Mouse (Mus musculus) erythroblast, adult 5-6 weeks (primary cell): ENCODE results near the gene Tyms. TPM values are rescaled to one million over a fixed set of nuclear protein-coding genes. Genes with fewer than 3 reads are reported as not detected.
"Not testable (repeated sequence)": the region's sequence is repeated elsewhere in the genome, so short reads cannot be mapped to it uniquely, and the experiment has no call there.

Source experiments
- ATAC-seq: replicated peaks from 2 replicates; pipeline ENCODE4 v1.8.0; 2016; ENCODE audit warnings: moderate number of reproducible peaks, mild to moderate bottlenecking, moderate TSS enrichment, inconsistent platforms; ENCODE audit not compliant: poor library complexity, low FRiP score, severe bottlenecking
- total RNA-seq, 2 experiments: library from RNA; stranded (forward) in 1 of 2; stranded (reverse) in 1 of 2; fragments of 150-400 nt in 1 of 2; fragments of 200-764, 138-1000 nt in 1 of 2; gene quantifications; 2 replicates each; pipeline versions ENCODE4 v1.2.3 to v1.2.4; 2015 to 2017; ENCODE audit warnings: low replicate concordance in 2 of 2

The Tyms gene
- total RNA-seq, 2 experiments from 2014 or later = 46.1 to 46.7 TPM

DNA sequence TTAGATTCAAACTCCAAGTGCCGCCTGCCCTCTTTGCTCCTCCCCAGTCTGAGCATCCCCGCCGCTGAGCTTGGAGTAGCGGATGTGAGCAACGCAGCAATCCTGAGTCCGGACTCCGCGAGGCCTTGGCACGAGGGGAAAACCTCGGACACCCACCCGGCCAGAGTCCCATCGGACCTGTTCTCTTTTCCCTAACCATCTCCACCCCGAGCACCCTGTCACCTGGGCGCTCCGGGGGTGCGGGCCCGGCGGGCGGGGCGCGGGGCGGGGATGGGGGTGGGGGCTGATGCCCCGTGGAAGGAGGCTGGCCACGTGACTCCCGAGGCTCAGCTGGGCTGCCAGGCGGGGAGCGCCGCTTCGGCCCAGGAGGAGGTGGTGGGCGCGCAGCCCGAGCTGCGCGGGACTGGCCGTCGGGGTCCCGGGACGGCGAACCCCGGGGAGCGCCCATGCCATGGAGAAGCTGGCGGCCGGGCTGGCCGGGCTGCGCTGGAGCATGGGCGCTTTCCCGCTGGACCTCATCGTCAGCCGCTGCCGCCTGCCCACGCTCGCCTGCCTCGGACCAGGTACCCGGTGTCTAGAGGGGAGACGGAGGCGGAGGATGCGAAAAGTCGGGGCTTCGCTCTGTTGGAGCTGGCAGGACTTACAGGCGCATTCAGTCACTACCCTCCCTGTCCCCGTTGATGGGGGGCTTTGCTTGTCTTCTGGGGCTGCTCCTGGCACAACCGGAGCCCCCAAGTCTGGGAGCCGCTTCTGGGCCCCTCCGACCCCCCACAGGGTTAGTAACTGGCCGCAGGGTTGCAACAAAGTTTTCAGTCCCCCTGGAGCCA is 31.6 kb upstream of the Tyms start, which contains the start of gene Garem2:
TSS of gene Garem2 (plus strand) at position 321 of the 827 bp plus-strand sequence.
- ATAC-seq = no peak

DNA sequence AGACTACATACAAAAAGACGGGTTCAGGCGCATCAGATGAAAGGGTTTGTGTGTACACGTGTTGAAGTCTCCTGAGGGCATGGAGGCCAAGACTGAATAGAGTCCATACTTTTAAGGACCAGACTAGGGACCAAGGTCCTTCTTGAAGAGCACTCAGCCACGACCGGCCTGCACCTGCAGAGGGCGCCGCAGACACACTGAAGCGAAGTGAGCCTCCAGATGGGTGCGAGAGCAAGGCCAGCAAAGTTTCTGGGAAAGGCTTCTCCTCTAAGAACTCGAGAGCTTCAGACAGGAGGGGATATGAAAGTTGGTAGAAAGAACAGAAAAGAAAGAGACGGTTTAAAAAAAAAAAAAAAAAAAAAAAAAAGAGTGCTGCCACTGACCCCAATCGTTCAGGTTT is 30.9 kb upstream of the Tyms start:
- no peak for ATAC-seq

DNA sequence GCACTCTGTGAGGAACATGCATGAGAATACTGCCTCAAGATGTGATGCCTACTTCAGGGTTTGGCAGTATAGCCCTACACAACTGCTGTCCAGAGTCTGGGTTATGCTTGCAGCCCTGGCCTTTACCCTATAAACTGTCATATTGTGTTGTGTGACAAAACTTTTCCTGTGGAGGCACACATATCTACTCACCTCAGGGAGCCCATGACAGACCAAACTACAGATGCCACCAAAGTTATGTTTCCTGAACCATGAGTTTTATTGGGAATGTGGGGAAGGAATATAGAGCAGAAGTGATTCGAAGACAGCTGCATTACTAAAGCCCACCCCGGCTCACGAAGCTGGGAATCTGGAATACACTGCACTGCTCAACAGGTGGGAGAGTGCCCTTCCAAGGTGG is 29.9 kb upstream of the Tyms start:
- ATAC-seq = no peak

DNA sequence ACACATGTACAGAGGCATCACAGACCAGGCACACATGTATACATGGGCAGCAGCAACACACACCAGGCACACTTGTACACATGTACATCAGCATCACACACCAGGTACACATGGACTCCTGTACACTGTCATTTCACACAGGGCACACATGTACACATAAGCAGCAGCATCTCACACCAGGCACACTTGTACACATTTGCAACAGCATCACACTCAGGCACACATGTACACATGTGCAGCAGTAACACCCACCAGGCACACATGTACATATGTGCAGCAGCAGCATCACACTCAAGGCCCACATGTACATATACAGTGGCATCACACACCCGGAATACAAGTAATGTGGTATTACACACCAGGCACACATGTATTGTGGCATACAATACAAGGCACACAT is 24.8 kb upstream of the Tyms start:
- no peak for ATAC-seq

DNA sequence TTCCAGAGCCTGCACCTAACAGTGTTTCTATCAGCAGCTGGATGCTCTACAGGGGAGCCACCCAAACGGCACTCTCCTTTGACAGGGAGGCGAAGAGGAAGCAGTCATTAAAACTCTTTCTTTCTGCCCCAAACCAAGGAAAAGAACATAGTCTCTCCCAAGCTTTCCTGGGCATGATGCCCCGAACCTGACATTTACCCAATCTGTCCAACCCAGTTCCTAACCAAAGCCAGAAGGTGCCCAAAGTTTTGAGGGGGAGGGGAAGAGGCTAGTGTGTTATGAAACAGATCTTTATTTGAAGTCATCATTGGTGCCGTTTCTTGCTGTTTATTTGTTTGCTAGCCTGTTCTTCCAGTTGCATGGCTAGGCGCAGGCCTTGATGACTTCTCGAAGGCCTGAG is 22.3 kb upstream of the Tyms start:
- ATAC-seq = no peak

DNA sequence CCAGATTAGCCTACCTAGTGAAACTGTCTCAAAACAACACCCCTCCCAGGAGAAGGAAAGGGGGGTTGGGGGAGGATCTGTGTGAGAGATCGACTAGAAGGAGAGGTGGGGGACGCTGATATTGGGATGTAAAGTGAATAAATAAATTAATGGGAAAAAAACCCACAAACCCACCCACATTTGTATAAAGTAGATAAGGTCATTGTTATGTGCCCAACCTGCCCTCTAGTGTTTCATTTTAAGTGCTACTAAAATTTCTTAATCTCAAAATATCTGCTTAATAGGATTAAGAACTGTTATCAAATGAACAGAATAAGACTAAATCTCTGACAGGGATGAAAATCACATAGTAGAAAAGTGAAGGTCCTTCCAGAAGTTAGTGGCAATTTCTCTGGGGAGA is 21.0 kb upstream of the Tyms start:
- no peak for ATAC-seq

DNA sequence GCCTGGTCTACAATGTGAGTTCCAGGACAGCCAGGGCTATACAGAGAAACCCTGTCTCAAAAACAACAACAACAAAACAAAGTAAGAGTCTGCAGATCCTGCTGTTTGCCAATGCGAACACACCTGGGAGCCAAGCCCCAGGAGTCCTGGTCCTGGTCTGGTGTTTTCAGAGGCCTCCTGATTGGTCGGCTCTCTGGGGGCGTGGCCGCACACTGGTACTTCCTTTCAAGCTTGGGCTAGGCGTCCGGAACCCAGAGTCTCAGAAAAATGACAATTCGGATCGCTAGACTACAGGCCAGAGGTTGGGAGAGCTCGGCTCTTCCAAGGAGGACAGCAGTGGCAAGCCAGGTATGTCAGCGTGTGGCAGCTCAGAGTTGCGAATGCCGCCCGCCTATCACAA is 19.3 kb upstream of the Tyms start:
- no peak for ATAC-seq

DNA sequence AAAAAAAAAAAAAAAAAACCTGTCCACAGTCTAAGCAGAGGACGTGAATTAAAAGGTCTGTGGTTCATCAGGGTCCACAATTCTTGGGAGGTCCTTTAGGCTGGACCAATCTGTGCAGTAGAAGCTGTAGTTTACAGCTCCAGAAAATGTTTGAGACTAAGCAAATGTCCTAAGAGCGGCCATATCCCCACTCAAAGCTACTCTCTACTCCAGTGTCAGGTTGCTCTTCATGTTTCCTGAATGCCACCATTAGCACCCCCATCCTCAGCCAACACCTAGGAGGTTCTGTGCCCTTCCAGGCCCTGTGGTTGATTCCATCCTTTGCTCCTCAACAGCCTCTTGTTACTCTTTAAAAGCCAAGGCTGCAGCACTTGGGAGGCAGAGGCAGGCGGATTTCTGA is 1.0 kb downstream of the Tyms start:
- ATAC-seq = no peak

DNA sequence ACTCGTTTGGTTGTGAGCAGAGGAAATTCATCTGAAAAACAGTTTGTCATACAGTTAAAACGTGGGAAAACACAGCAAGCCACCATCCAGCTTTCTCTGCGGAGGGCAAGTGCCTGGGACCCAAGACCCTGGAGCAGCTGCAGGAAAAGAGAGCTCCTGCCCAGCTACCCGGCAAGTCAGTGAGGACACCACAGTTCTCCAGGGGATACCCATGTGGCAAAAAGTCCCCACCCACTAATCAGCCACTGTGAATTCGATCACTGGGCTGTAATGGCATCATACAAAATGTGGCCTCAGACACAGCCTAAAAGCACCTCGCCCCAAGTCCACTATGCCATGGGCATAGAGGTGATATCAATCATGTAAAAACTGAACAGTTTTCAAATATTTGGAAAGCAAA is 1.7 kb downstream of the Tyms start:
- ATAC-seq = 0 out of 2 replicates have a peak, but pooled peaks have one; percentile 27

DNA sequence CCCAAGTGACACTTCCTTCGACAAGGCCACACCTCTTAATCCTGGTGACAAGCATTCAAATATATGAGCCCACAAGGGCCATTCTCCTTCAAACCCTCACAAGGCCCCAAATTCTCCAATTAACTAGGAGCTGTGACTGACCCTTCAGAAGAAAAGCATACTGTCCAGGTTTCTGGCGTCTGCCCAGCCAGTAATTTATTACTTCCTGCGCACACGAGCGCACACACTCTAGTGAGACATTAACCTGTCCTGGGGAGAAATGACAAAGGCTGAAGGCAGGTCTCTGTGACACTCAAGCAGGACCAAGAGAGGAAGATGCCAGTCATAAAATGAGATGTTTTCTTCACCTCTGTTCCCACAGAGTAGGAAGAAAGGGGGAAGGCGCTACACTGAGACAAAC is 5.7 kb downstream of the Tyms start:
- ATAC-seq = no peak

DNA sequence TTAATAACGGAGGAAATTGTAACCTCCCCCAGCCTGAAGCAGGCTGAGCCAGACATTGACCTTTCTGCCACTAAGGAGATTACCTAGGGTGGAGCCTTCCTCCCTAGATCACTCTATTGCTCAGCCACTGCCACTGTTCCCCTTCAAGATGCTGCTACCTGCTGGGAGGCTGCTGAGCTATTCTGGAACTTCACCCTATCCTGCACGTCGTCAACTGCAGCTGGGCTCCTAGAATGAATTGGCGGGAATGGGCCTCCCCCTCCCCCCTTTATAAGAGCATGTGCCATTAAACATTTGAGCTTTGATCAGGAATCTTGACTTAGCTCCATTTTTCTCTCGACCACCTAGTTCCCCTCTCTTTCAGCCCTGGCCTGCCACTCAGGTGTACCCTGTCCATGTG is 13.8 kb downstream of the Tyms start:
- ATAC-seq = not testable (repeated sequence)

DNA sequence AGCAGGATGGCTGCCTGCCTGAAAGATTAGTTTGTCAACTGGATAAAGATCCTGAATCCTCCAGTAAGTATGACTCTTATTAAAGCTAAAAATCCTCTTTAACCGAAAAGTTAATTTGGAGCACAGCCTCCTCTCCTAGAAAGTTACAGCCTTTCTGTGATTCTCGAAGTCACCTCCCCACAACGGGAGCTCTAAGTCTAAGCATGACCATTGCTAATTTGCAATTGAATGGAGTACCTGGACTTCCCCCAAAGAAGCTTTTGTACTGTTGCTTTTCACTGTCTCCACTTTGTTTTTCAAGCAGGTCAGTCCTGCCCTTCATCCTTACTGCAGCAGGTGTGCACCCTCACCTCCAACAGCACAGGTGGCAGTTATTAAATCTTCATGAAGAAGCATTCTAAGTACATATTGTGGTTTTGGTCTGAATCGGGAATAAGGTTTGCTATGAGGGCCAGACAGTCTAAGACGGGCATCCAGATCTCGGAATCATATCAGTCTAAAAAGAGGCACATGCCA is 15.1 kb downstream of the Tyms start:
- no peak for ATAC-seq

DNA sequence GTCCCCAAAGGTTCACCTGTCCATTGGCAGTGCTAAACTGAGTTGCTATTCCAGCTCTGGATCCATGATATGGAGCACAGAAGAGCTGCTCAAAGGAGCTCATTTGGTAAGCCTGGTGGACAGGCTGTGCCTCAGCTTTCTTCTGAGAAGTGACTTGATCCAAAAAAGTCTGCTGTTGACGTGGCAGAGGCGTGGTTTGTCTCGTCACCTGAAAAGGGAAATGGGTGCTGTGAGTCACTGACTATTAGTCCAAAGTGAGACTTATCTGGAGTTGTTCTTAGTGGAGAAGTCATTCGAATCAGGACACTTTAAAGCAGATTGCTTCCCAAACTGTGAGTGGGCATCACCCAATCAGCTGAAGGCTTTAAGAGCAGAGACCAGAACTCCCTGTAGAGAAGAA is 33.6 kb downstream of the Tyms start:
- ATAC-seq = not testable (repeated sequence)

DNA sequence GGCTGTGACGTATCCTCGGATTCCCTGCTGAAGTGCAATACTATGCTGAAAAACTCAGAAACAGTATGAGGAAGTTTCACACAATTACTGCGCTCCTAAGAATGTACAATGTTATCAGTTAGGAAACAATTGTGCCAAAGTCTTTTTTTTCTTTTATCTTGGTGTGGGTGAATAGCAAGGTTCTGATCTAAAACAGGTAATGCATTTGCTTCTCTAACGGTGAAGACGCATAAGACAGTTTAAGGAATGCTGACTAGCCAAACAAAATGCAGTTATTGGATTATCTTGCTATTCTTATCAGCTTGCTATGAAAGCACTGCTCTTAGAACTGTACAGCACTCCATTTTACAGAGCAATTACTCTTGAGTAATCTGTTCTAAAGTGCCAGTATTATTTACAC is 34.1 kb downstream of the Tyms start:
- ATAC-seq = not testable (repeated sequence)

DNA sequence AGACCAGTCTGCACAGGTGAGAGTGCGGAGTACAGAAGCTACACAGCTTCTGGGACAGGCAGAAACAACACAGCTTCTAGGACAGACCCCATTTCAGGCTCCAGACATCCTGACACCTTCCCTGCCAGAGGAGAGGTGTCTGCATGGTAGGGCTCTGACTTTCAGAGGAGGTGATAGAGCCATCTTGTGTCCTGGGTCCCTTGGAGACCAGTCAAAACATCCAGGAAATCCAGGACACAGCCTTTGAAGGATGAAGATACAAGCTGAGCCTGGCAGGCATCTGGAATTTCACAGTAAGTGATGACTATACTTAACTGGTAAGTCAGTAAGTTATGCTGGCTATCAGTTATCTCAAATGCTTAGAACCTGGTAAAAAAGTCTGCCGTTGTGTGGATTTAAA is 36.3 kb downstream of the Tyms start:
- not testable (repeated sequence) for ATAC-seq

DNA sequence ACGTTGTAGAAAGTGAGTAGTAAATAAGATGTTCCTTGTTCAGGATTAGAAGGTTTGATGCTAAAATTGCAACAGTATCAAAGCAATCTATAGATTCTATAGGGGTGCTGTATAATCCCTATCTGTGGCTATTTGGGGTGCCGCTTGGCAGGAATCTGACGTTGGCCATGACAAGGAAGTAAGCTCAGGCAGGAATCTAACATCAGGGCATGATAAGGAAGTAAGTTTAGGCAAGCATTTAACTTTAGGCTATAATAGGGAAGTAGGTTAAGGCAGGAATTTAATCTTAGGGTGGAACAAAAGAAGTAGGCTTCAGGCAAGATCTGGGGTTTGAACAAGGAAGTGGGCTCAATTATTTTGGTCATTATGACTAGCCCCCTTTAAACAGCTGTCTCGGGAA is 37.6 kb downstream of the Tyms start:
- ATAC-seq = not testable (repeated sequence)

DNA sequence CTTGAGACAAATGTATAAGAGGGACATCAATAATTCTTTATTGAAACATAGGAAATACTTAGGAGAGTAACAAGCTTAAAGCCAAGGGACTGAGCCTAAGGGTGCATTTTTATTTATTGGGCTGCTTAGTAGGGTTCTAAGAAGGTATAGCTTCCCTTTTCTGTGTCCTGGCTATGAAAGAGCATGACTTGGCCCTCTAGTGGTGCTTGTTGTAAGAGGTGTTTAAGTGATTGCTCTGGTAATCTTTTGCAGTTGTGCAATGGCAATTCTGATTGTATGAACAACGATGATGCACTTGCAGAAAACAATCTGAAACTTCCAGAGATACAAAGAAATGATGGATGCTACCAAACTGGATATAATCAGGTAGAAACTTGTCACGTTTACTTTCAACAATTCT is 58.8 kb downstream of the Tyms start:
- ATAC-seq = no peak

DNA sequence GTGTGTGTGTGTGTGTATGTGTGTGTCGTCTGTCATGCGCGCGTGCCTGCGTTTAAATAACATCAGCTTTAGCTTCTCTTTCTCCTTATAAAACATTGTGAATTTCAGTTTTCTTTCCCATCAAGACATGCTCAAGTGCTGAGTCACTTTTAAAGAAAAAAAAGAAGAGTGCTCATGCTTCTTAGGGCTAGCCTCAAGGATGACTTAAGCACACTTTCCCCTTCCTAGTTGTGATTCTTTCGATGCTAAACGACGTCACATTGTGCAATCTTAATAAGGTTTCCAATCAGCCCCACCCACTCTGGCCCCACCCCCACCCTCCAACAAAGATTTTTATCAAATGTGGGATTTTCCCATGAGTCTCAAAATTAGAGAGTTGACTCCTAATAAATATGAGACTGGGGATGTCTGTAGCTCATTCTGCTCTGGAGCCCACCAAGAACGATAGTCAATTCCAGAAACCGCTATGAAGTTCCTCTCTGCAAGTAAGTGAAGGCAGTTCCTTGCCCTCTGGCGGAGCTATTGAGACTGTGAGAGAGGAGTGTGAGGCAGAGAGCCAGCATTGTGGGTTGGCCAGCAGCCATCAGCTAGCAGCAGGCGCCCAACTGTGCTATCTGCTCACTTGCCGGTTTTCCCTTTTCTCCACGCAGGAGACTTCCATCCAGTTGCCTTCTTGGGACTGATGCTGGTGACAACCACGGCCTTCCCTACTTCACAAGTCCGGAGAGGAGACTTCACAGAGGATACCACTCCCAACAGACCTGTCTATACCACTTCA is 60.5 kb downstream of the Tyms start, which contains the start of gene Il6:
TSS of gene Il6 (plus strand) at position 389 of the 778 bp plus-strand sequence.
- no peak for ATAC-seq
